Comparison of ENCODE assay signal across 8 mouse cellular contexts in the genomic region with DNA sequence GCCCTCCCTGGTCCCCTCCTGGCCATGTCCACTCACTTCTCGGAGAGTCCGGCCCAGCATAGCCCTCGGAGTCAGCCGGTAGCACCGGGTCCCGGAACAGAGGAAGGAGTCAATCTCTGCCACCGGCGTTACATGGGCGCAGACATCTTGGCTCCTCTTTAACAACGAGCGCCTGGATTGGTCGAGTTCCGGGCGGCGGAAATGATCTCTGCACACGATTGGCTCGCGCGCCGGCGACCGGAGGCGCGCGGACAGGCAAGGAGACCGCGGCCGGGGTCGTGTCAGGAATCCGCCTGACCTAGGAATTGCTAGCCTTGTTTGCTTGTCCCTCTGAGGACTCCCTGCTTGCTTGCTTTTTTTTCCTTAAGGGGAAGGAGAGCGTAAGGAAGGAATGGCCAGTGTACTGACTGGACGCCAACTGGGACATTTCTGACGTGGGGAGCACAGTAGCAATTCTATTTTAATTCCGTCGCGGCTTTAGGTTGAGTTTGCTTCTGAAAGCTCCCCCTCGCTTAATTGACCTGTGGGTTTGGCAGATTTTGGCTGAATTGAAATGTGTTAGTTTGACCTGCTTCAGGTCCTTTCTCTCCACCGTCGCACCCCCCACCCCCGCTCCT. TPM values are rescaled to one million over a fixed set of nuclear protein-coding genes. Genes with fewer than 3 reads are reported as not detected.
DNase-seq lines count a peak whose midpoint lies in the region; ATAC-seq and TF ChIP-seq lines count a peak whose summit lies in the region.

A gene (minus strand): TSS at position 168 of the 617 bp plus-strand sequence.
A gene (plus strand): TSS at position 230 of the 617 bp plus-strand sequence.

- no peaks in the 10 kb centered on the region for H3K9me3 ChIP-seq in CH12.LX (replicated peaks; ENCODE audit: low read length)
- no peaks in the 10 kb centered on the region for H3K9me3 ChIP-seq in forebrain, embryonic 11.5 days (ENCODE audit: control insufficient read depth, low read length)
- no peaks in the 10 kb centered on the region for H3K9me3 ChIP-seq in heart, embryonic 16.5 days (replicated peaks; ENCODE audit: control insufficient read depth, low read length)
- no peaks in the 10 kb centered on the region for H3K9me3 ChIP-seq in liver, embryonic 15.5 days (replicated peaks)
- no peaks in the 10 kb centered on the region for H3K9me3 ChIP-seq in neural tube, embryonic 12.5 days

- peak within 1 kb of the TSS; percentile 95 for H3K9ac ChIP-seq in CH12.LX (ENCODE audit: insufficient read depth, low read depth)
- peak within 1 kb of the TSS; percentile 84 for H3K9ac ChIP-seq in forebrain, embryonic 11.5 days (ENCODE audit: low read length)
- peak within 1 kb of the TSS; percentile 87 for H3K9ac ChIP-seq in heart, embryonic 16.5 days (ENCODE audit: low read length)
- H3K9ac ChIP-seq in liver, embryonic 15.5 days = peak within 1 kb of the TSS; percentile 68
- H3K9ac ChIP-seq in neural tube, embryonic 12.5 days = peak within 1 kb of the TSS; percentile 69

- under 1% methylated on average over 40 of the region's 40 CpGs for WGBS in forebrain, embryonic 11.5 days
- under 1% methylated on average over 40 of the region's 40 CpGs for WGBS in heart, embryonic 16.5 days
- under 1% methylated on average over 40 of the region's 40 CpGs for WGBS in liver, embryonic 15.5 days (ENCODE audit: insufficient replicate concordance)
- under 1% methylated on average over 40 of the region's 40 CpGs for WGBS in neural tube, embryonic 12.5 days

- no peaks in the 10 kb centered on the region for H3K27me3 ChIP-seq in CH12.LX (replicated peaks)
- no peaks in the 10 kb centered on the region for H3K27me3 ChIP-seq in forebrain, embryonic 11.5 days (ENCODE audit: control insufficient read depth, insufficient read depth, low read length)
- H3K27me3 ChIP-seq in heart, embryonic 16.5 days (ENCODE audit: control insufficient read depth, insufficient read depth, low read length) = no peaks in the 10 kb centered on the region
- no peaks in the 10 kb centered on the region for H3K27me3 ChIP-seq in liver, embryonic 15.5 days
- no peaks in the 10 kb centered on the region for H3K27me3 ChIP-seq in neural tube, embryonic 12.5 days (replicated peaks)

- peaks cover 0 to 18% of the 10 kb centered on the region in 2 experiments for H3K36me3 ChIP-seq in CH12.LX (replicated peaks in 1 of 2; ENCODE audit: control insufficient read depth in 1 of 2, insufficient read depth in 1 of 2, low read length in 1 of 2)
- no peaks in the 10 kb centered on the region for H3K36me3 ChIP-seq in forebrain, embryonic 11.5 days (ENCODE audit: control insufficient read depth, insufficient read depth, low read length)
- no peaks in the 10 kb centered on the region for H3K36me3 ChIP-seq in heart, embryonic 16.5 days (ENCODE audit: control insufficient read depth, insufficient read depth)
- H3K36me3 ChIP-seq in liver, embryonic 15.5 days (replicated peaks) = no peaks in the 10 kb centered on the region
- H3K36me3 ChIP-seq in neural tube, embryonic 12.5 days = peaks cover 6% of the 10 kb centered on the region; the same call in 1 of the 2 replicates

- DNase-seq in CH12.LX (ENCODE audit: extremely low read depth) = peak; percentile 91
- DNase-seq in c-Kit-positive CD71-positive TER-119-negative erythroid progenitor cells, embryonic 14.5 days (ENCODE audit: low read depth) = peak; percentile 88
- DNase-seq in forebrain, embryonic 11.5 days (ENCODE audit: low spot score) = peak; percentile 94
- peak; percentile 95 for DNase-seq in kidney, postnatal 36 days
- peak; percentile 84 for DNase-seq in telencephalon, adult 2 months (ENCODE audit: low read depth, low spot score)

- peaks cover 15 to 53% of the 10 kb centered on the region in 2 experiments for H3K4me1 ChIP-seq in CH12.LX (ENCODE audit: control insufficient read depth in 1 of 2, insufficient read depth in 2 of 2)
- peaks cover 2% of the 10 kb centered on the region; the same call in 1 of the 2 replicates for H3K4me1 ChIP-seq in forebrain, embryonic 11.5 days (replicated peaks; ENCODE audit: control insufficient read depth, insufficient read depth, low read length)
- H3K4me1 ChIP-seq in heart, embryonic 16.5 days (ENCODE audit: control insufficient read depth, insufficient read depth, low read length) = peaks cover 6% of the 10 kb centered on the region
- peaks cover 21% of the 10 kb centered on the region for H3K4me1 ChIP-seq in liver, embryonic 15.5 days (replicated peaks)
- H3K4me1 ChIP-seq in neural tube, embryonic 12.5 days = peaks cover 4% of the 10 kb centered on the region; the same call in 1 of the 2 replicates

- peak within 1 kb of the TSS; percentile 77 to 81 (median 79) for H3K4me3 ChIP-seq in CH12.LX (replicated peaks in 1 of 3; ENCODE audit: low read depth in 2 of 3, low read length in 2 of 3, poor library complexity in 1 of 3)
- peak within 1 kb of the TSS; percentile 73 for H3K4me3 ChIP-seq in forebrain, embryonic 11.5 days (ENCODE audit: low read depth, low read length)
- peak within 1 kb of the TSS; percentile 90 for H3K4me3 ChIP-seq in heart, embryonic 16.5 days (ENCODE audit: low read length)
- H3K4me3 ChIP-seq in liver, embryonic 15.5 days (replicated peaks) = peak within 1 kb of the TSS; percentile 93
- peak within 1 kb of the TSS; percentile 82 for H3K4me3 ChIP-seq in neural tube, embryonic 12.5 days

- no peak for TF ChIP-seq RAD21 in CH12.LX (IDR thresholded peaks at IDR 0.05; ENCODE audit: low read depth, low read length)

- peak within 1 kb of the TSS; percentile 93 for H3K27ac ChIP-seq in CH12.LX (ENCODE audit: insufficient read depth, low read depth)
- no peak within 1 kb of the TSS for H3K27ac ChIP-seq in forebrain, embryonic 11.5 days (ENCODE audit: low read depth, low read length)
- H3K27ac ChIP-seq in heart, embryonic 16.5 days (ENCODE audit: low read length) = peak within 1 kb of the TSS; percentile 90
- H3K27ac ChIP-seq in liver, embryonic 15.5 days (replicated peaks) = peak within 1 kb of the TSS; percentile 53; the same call in 1 of the 2 replicates
- H3K27ac ChIP-seq in neural tube, embryonic 12.5 days = peak within 1 kb of the TSS; percentile 59; the same call in 1 of the 2 replicates

- peak within 1 kb of the TSS; percentile 60 for H3K4me2 ChIP-seq in CH12.LX (ENCODE audit: insufficient read depth, low read depth, poor library complexity, severe bottlenecking)
- peak within 1 kb of the TSS; percentile 66 for H3K4me2 ChIP-seq in forebrain, embryonic 11.5 days (ENCODE audit: low read depth, low read length, severe bottlenecking)
- H3K4me2 ChIP-seq in heart, embryonic 16.5 days (ENCODE audit: low read depth, low read length) = peak within 1 kb of the TSS; percentile 79
- peak within 1 kb of the TSS; percentile 83 for H3K4me2 ChIP-seq in liver, embryonic 15.5 days
- peak within 1 kb of the TSS; percentile 76 for H3K4me2 ChIP-seq in neural tube, embryonic 12.5 days (replicated peaks)

- peak; percentile 99 for ATAC-seq in forebrain, embryonic 11.5 days (replicated peaks; ENCODE audit: low FRiP score)
- ATAC-seq in heart, embryonic 16.5 days (replicated peaks; ENCODE audit: extremely low read depth, insufficient read depth, low FRiP score) = peak; percentile 98
- ATAC-seq in liver, embryonic 15.5 days (ENCODE audit: insufficient read depth) = peak; percentile 94
- peak; percentile 99 for ATAC-seq in neural tube, embryonic 12.5 days (ENCODE audit: low FRiP score, low read depth)

- TF ChIP-seq POLR2A in CH12.LX (IDR thresholded peaks at IDR 0.05; ENCODE audit: low read depth, low read length) = peak; percentile 64

- no peak for TF ChIP-seq EP300 in CH12.LX (IDR thresholded peaks at IDR 0.05; ENCODE audit: low read length)

- dilution Hi-C loops in CH12.LX (cut with MboI; ENCODE audit: extremely low pct_ligation_motif_present, extremely low pct_unique_long_range_greater_than_20kb, low sequenced_read_pairs) = no loop called here

- in situ Hi-C loops in CH12.LX (cut with MboI; ENCODE audit: low pct_ligation_motif_present, low pct_unique_long_range_greater_than_20kb, low sequenced_read_pairs) = no loop called here

- peaks cover 62% of the 10 kb centered on the region for H3K79me2 ChIP-seq in CH12.LX (replicated peaks; ENCODE audit: control insufficient read depth, extremely low read depth, insufficient read depth, poor library complexity, severe bottlenecking)

- TF ChIP-seq CTCF in CH12.LX (conservative IDR thresholded peaks at IDR 0.05 in 1 of 2, IDR thresholded peaks at IDR 0.05 in 1 of 2; ENCODE audit: low read depth in 2 of 2, low read length in 2 of 2) = no peak

TF ChIP-seq in CH12.LX, 34 proteins besides CTCF, POLR2A, EP300 and RAD21 (continues in another document):
- TF ChIP-seq CHD2 (IDR thresholded peaks at IDR 0.05; ENCODE audit: low read length) = peak; percentile 87
- TF ChIP-seq NRF1 (IDR thresholded peaks at IDR 0.05; ENCODE audit: low read depth, low read length) = peak; percentile 56
- TF ChIP-seq ZKSCAN1 (IDR thresholded peaks at IDR 0.05; ENCODE audit: borderline replicate concordance, low read depth, low read length) = no peak
- TF ChIP-seq HCFC1 (IDR thresholded peaks at IDR 0.05; ENCODE audit: low read depth, low read length) = peak; percentile 90
- TF ChIP-seq MYC (IDR thresholded peaks at IDR 0.05; ENCODE audit: low read depth, low read length) = peak; percentile 82
- peak; percentile 31; the same call in 1 of the 2 replicates for TF ChIP-seq NELFE (IDR thresholded peaks at IDR 0.05; ENCODE audit: low read depth, low read length)
- TF ChIP-seq PAX5 (IDR thresholded peaks at IDR 0.05; ENCODE audit: low read length) = no peak
- TF ChIP-seq UBTF (IDR thresholded peaks at IDR 0.05; ENCODE audit: low read depth, low read length) = peak; percentile 54; the same call in 1 of the 2 replicates
- peak; percentile 24; the same call in 1 of the 2 replicates for TF ChIP-seq MAX (IDR thresholded peaks at IDR 0.05; ENCODE audit: low read length)

RNA-seq across cellular contexts. Expression of the first gene that starts in this region (rescaled TPM):
- total RNA-seq in CH12.LX (2012; rRNA removed) (41.8 and 44.0 TPM in 2 replicates), CH12.LX (2014; rRNA removed) (46.8 and 55.3 TPM in 2 replicates)
- 47.1 and 49.5 TPM in 2 replicates for polyA plus RNA-seq in CH12.LX (2012; ENCODE audit: insufficient read length, low read depth)
- polyA plus RNA-seq in forebrain, embryonic 11.5 days (2014; fragmentation: Nextera tagmentation; extraction: Ambion mirVana) = 26.5 and 29.0 TPM in 2 replicates
- polyA plus RNA-seq in heart, embryonic 16.5 days (2015; fragmentation: Nextera tagmentation; extraction: Ambion mirVana) = 29.9 and 30.8 TPM in 2 replicates
- polyA plus RNA-seq in liver, embryonic 15.5 days (2015; fragmentation: Nextera tagmentation; extraction: Ambion mirVana) = 6.3 and 7.4 TPM in 2 replicates
- 22.0 and 22.6 TPM in 2 replicates for polyA plus RNA-seq in neural tube, embryonic 12.5 days (2016; fragmentation: Nextera tagmentation; extraction: Ambion mirVana)

RNA-seq across cellular contexts. Expression of the second gene that starts in this region (rescaled TPM):
- total RNA-seq in CH12.LX (2012; rRNA removed) (24.7 and 30.2 TPM in 2 replicates), CH12.LX (2014; rRNA removed) (11.5 and 12.0 TPM in 2 replicates)
- 63.6 and 68.3 TPM in 2 replicates for polyA plus RNA-seq in CH12.LX (2012; ENCODE audit: insufficient read length, low read depth)
- 20.7 and 20.8 TPM in 2 replicates for polyA plus RNA-seq in forebrain, embryonic 11.5 days (2014; fragmentation: Nextera tagmentation; extraction: Ambion mirVana)
- polyA plus RNA-seq in heart, embryonic 16.5 days (2015; fragmentation: Nextera tagmentation; extraction: Ambion mirVana) = 38.0 and 39.2 TPM in 2 replicates
- 8.8 and 10.4 TPM in 2 replicates for polyA plus RNA-seq in liver, embryonic 15.5 days (2015; fragmentation: Nextera tagmentation; extraction: Ambion mirVana)
- polyA plus RNA-seq in neural tube, embryonic 12.5 days (2016; fragmentation: Nextera tagmentation; extraction: Ambion mirVana) = 15.3 and 18.9 TPM in 2 replicates
